Mouse (Mus musculus) left cerebral cortex, adult 18-20 months (tissue): ENCODE results near the gene Aff3. TPM values are rescaled to one million over a fixed set of nuclear protein-coding genes. Genes with fewer than 3 reads are reported as not detected.

Source experiments
- DNase-seq, 2 experiments: peaks; one replicate each; pipeline ENCODE4 v3.0.0; 2021 to 2022; ENCODE audit warnings: low spot score in 2 of 2, mixed read lengths in 1 of 2
- total RNA-seq, 2 experiments: library from RNA; stranded (reverse); gene quantifications; 2 replicates each; pipeline ENCODE4 v1.2.3; 2021

Aff3 gene
- total RNA-seq, 2 experiments from 2014 or later: 103 to 107 TPM

DNA sequence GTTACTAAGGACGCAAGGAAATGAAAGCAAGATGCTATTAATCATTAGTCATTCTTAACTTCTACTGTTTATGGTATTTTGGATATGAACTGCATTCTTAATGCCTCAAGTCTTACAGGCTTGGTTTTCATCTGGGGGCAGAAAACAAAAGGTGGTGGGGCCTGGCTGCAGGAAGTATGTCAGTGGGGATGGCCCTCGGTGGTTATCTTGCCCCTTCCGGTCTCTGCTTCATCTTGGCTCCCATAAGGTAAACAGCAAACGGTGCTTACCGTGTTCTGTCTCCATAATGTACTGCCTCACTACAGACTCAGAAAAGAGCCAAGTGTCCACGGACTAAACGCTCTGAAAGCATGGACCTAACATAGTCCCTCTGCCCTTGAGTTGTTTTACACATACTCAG, 60.1 kb downstream of the Aff3 start:
- no peak for DNase-seq

- no peak for DNase-seq
Observed at GRCm38 (mm10) chr1:38601802-38602508, 62.8 kb downstream of the Aff3 start.

GRCm38 (mm10) chr1:38595311-38595710, 69.4 kb downstream of the Aff3 start:
- no peak for DNase-seq

DNA sequence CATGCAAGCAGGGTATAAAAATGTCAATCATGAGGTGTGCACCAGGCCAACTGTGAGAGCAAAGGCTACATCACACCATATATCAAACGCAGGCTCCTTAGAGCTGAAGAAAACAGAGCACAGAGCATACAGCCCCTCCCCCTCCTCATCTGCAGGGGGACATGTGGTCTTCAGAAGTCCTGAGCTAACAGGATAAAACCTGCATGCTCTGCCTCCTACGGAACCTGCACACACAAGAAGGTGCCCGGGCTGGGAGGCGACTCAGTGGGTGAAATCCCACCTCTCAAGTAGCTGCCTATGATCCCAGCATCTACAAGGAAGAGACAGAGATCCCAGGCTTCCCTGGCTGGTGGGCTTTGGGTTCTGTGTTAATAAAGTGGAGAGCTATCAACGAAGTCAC, 70.0 kb downstream of the Aff3 start:
- no peak for DNase-seq

DNA sequence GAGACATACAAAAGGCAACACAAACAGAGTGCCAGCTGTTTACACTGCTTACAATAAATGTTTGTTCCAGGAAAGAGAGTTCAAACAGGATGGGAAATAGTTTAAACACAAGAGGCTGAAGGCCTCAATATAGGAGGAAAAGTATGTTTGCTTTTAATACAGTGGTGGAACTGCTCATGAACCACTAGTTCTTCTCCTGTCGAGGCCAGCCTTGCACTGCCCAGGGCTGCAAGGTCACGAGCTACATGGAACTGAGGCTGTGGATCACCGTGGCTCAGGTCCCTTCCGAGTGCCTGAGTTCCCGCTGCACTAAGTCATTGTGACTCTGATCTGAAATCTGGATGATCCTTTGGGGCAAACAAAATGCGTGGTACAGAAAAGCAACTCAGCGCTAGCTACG, 73.6 kb downstream of the Aff3 start:
- no peak for DNase-seq

- DNase-seq: peak in 1 of 2 experiments; percentile 13
Observed at GRCm38 (mm10) chr1:38588741-38589140, 76.0 kb downstream of the Aff3 start.

DNA sequence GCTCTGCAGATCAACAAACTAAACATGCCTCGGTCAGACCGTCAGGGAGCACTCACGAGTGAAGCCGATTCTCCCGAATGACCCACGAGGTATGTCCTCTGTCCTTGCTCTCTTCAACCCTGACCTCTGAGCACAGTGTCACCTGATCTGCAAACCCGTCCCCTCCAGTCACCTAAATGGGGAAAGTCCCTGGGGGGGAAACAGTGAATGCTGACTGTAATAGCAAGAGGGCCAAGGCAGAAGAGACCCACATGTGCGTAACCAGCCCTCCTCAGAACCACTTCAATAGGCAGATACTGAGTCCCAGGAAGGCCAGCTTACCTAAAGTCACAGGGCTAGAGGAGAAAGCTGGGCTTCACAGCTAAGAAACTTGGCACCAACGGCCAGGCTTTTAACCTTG, 82.4 kb downstream of the Aff3 start:
- no peak for DNase-seq

DNA sequence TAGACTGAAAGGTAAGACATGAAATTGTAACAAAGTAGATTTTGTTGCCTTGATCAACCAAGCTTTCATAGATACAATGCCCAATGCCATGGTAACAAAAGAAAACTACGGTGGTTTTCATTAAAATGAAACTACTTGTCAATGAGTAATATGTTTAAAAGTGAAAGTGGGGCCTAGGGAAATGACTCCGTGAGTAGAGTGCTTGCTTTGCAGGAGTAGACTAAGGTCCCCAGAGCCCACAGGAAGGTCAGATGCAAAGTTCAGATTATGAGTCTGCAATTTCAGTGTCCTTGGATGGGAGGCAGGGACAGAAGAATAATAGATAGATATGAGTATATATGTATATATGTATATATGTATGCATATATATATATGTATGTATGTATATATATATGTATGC, 84.2 kb downstream of the Aff3 start:
- DNase-seq: no peak

- no peak for DNase-seq
Observed at GRCm38 (mm10) chr1:38578339-38578738, 86.4 kb downstream of the Aff3 start.

DNA sequence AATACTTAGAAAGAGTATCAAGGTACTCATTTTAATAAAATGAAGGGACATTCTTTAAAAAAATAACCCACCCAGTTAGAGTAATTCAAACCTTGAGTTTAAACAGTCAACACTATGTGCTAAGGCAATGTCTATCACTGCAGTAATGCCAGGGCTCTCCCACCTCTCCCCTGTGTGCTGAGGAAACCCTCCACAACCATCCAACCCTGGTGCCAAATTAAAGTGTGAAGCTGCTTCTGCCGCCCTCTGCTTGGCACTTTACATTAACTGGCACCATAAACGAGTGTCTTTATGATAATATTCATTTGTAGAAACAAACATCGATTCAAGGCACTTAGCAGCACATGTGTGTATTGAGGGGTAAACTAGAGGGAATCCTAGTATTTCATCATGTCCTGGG, 97.0 kb downstream of the Aff3 start:
- DNase-seq: no peak

DNA sequence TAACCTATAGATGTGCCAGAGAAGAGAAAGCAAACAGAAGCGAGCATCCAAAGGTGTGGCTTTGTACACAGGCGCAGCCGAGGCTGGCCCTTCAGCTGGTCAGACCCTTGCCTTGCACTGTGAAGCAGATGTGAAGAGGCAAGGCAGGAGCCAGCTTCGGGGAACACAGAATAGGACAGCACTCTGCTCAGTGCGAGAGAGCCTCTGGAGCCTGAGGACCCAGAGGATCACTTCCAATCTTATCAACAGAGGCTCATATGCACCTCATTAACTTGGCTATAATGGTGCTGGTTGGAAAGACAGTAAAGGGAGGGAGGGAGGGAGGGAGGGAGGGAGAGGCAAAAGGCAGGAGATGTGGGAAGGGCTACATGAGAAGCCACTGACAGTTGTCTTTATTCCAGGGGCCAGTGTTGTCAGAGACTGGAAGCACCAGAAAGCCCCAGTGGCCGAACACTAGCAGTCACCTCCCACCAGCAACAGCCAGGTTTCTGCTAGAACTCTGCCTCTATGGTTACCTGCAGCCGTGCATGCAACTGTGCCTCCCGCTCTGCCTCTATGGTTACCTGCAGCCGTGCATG, 98.6 kb downstream of the Aff3 start:
- no peak for DNase-seq

- DNase-seq: no peak
Observed at GRCm38 (mm10) chr1:38565295-38565777, 99.4 kb downstream of the Aff3 start.

DNA sequence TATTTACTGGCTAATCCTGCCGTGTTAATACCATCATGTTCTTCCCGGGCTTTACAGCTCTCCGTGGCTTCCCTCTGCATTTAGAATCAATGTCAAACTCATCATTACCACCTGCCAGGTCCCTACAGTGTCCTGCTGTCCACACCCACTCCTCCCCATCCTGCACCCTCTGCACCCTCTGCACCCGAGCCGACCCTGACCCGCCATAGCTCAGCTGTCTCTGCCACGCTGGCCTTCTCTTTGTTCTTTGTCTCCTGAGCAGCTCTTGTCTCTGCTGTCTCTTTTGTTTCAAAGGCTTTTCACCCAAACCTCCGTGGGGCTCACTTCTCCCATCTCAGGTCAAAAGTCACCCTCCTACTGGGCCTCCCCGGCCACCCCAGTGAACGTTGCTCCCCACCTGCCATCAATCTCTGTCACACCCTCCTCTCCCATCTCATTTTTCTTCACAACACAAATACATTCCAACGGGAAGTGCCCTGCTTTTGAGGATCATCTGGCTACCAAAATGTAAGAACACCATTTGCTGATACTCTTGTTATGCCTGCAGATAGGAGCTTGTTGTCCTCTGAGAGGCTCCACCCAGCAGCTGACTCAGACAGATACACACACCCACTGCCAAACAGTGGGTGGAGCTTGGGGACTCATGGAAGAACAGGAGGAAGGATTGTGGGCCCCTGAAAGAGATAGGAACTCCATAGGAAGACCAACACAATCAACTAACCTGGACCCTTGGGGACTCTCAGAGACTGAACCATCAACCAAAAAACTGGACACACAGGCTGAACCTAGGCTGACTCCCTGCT, 102.2 kb downstream of the Aff3 start:
- no peak for DNase-seq

GRCm38 (mm10) chr1:38561331-38561730, 103.4 kb downstream of the Aff3 start:
- DNase-seq: no peak

DNA sequence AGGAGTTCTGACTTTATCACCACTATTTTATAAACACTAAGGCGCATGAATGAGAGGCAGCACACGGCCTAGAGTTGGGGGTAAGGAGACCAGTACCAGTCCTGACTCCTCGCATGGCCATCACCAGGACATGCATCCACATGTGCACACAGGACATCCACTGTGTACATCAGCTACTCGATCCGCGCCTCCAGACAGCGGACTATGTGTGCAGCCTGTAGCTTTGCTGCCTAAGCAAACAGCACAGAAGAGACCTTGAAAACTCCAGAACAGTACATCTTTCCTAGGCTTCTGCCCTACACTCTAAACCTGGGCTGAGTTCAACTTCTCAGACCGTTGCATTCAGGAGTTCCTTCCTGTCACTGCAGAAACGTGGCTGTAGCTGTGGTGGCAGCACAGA, 104.1 kb downstream of the Aff3 start:
- DNase-seq: no peak

DNA sequence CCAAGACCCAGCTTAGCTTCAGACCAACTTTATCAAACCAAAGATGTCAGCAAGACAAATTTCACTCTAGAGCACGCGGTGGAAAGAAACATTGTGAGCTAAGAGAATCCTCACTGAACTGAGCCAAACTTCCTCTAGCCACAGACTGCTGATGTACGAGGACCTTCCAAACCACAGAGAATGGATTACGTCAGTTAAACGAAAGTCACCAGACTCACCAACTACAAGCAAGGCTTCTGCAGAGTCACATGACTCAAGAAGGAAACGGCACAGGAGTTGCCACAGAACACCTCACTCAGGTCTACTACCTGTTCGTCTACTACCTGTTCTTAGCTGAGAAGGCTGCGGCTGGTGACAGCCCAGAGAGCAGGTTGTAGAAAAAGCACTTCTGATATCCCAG, 107.1 kb downstream of the Aff3 start:
- DNase-seq: no peak

DNA sequence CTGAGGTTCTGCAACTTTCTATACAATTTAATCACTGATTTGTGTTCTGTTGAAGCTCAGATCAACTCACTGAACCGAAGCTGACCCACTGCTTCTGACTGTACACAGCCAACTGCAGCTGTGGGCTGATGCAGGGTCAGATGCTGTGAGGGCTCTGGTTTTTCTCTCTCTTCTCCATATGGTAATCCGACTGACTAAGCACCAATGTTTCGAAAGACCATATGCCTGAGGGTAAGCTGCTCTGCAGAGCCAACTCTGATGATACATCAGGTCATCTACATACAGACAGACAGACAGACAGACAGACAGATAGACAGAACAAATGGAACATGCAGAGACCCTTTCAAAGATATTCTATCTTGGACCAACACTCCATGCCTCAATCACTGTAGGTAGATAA, 110.2 kb downstream of the Aff3 start:
- no peak for DNase-seq

DNA sequence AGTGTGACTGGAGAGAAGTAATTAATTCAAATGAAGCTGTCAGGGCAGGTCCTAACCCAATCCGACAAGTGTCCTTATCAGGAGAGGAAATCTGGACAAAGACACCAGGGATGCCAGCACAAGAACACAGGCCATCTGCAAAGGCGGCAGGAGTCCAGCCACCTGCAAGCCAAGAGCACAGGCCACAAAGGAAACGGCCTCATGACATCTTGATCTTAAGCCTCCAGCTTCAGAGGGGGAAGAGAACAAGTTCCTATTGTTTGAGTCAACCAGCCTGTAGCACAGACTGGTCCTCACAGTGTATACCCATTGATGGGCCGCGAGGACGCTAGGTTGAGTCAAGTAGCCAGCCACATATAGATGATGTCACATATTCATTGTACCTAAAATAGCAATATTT, 111.7 kb downstream of the Aff3 start:
- DNase-seq: no peak

DNA sequence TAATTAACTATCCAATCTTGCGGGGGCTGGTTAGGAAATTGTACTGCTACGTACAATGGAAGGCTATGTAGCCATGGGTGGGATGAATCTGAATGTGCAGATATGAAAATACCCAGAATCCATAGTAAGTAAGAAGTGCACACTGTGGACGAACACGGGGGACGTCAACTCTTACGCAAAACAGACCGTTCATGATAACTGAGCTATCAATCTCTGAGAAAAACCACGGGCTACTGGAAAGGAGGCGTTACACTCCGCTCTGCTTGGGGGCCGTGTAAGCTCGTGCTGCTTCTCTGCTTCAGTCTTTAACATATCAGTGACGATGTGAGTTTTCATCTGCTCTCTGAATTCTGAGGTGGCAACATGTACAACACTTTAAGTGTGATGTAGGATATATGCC, 114.2 kb downstream of the Aff3 start:
- no peak for DNase-seq

- DNase-seq: no peak
Observed at GRCm38 (mm10) chr1:38548671-38549661, 115.8 kb downstream of the Aff3 start.

DNA sequence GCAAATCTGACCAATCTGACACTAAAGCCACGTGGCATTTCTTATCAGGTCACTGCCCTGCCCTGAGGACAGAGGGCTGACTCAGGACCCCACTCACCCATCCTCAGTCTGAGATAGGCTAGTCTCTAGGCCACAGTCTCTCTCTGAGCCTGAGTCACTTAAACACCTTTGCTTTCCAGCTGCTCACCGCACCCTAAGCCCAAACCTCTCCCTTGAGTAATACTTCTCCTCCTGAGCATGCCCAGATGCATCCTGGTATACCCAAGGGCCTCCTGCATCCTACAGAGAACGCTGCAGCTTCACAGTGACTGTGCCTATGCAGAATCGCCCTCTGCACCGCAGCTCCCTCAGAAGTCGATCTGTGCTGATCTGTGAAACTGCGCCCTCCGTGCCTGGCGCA, 117.1 kb downstream of the Aff3 start:
- no peak for DNase-seq
